Mouse (Mus musculus) small intestine, adult 2 months (tissue): Measurements from ENCODE around the gene Mlip.

Source experiments
- CTCF ChIP-seq: fragments of 200-500 bp; IDR thresholded peaks from 2 replicates; pipeline ENCODE4 v1.5.1; 2012; ENCODE audit warnings: low read depth, mild to moderate bottlenecking, control low read depth, inconsistent platforms, low read length, moderate library complexity, mixed read lengths; ENCODE audit not compliant: insufficient replicate concordance, insufficient read length; ENCODE audit errors: extremely low read depth
- POLR2A ChIP-seq: fragments of 200-500 bp; IDR thresholded peaks from 2 replicates; pipeline ENCODE4 v1.6.1; 2012; ENCODE audit warnings: low read depth, mild to moderate bottlenecking, control low read depth, inconsistent platforms, low read length, moderate library complexity

DNA sequence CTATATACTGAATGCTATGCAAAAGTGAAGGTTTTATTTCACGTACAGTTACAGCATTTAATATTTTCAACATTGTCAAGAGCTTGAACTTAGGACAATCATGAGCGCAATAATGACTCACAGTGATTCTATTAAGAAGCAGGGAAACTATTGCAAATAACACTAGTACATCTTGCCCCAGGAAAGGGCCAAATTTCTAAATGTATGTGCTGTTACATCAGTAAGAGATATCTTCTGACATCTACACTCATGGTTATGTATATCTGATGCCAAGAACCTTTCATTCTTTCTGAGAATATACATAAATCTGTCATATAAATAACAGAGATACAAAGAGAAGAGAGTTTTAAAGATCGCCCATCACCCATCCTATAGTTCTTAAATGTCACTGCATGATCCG, 100.0 kb downstream of the Mlip start:
- TF ChIP-seq POLR2A (no peak), CTCF (no peak)
